Mouse (Mus musculus) embryonic facial prominence, embryonic 14.5 days (tissue): ENCODE data around the gene Atg9a. TPM values are rescaled to one million over a fixed set of nuclear protein-coding genes. Genes with fewer than 3 reads are reported as not detected.

Source experiments
- ATAC-seq: fragments of 200-750 bp; cut with Nextera tagmentation; 2 replicates; pipeline ENCODE4 v1.8.0; 2017; ENCODE audit warnings: low read depth, moderate number of reproducible peaks, moderate TSS enrichment
- DNase-seq: peaks from one replicate; pipeline ENCODE4 v3.0.0-alpha.2; 2015; ENCODE audit warnings: low spot score
- H3K27ac ChIP-seq: fragments of 300-500 bp; sonication (generic); replicated peaks from 2 replicates; pipeline ENCODE4 v1.5.1; 2014; ENCODE audit warnings: low read depth, mild to moderate bottlenecking, low read length, moderate library complexity
- H3K27me3 ChIP-seq: fragments of 300-500 bp; sonication (generic); replicated peaks from 2 replicates; pipeline ENCODE4 v1.6.1; 2014; ENCODE audit warnings: low read length; ENCODE audit not compliant: control insufficient read depth, insufficient read depth
- H3K36me3 ChIP-seq: fragments of 300-500 bp; sonication (generic); 2 replicates; pipeline ENCODE4 v1.6.1; 2014; ENCODE audit warnings: low read length, mixed read lengths; ENCODE audit not compliant: control insufficient read depth, insufficient read depth
- H3K4me1 ChIP-seq: fragments of 300-500 bp; sonication (generic); 2 replicates; pipeline ENCODE4 v1.6.1; 2014; ENCODE audit warnings: antibody characterized with exemption, low read length; ENCODE audit not compliant: control insufficient read depth, insufficient read depth
- H3K4me2 ChIP-seq: fragments of 300-500 bp; sonication (generic); 2 replicates; pipeline ENCODE4 v1.6.1; 2014; ENCODE audit warnings: low read depth, mild to moderate bottlenecking, low read length, moderate library complexity, mixed read lengths
- H3K4me3 ChIP-seq: fragments of 300-500 bp; sonication (generic); 2 replicates; pipeline ENCODE4 v1.5.1; 2014; ENCODE audit warnings: low read depth, mild to moderate bottlenecking, low read length
- H3K9ac ChIP-seq: fragments of 300-500 bp; sonication (generic); 2 replicates; pipeline ENCODE4 v1.6.1; 2014; ENCODE audit warnings: low read depth, mild to moderate bottlenecking, low read length, moderate library complexity, mixed read lengths
- H3K9me3 ChIP-seq: fragments of 300-500 bp; sonication (generic); 2 replicates; pipeline ENCODE4 v1.6.1; 2016; ENCODE audit warnings: low read length; ENCODE audit not compliant: control insufficient read depth
- WGBS: fragments of 180-500 bp; shearing (Covaris S2); extraction: QIAGEN DNeasy Blood & Tissue Kit; methylation state at CpG from one replicate; pipeline ENCODE4 v1.1.7; 2014; 5-methylcytosine and 5-hydroxymethylcytosine counted together
- polyA plus RNA-seq: library from polyadenylated mRNA; unstranded; fragments of >200 nt; fragmentation: Nextera tagmentation; extraction: Ambion mirVana; gene quantifications from 2 replicates; pipeline ENCODE4 v1.2.1, GENCODE M21; 2014

Gene Atg9a
- polyA plus RNA-seq, 1 experiment from 2014 or later: 31.9 TPM

- Histone ChIP-seq H3K27ac (peak overlapping the region; percentile 85), H3K4me2 (peak overlapping the region; percentile 62), H3K4me3 (peak overlapping the region; percentile 63), H3K36me3 (peaks cover 33% of the 10 kb centered on the region), H3K27me3 (no peaks in the 10 kb centered on the region), H3K4me1 (peaks cover 7% of the 10 kb centered on the region), H3K9ac (peak overlapping the region; percentile 75), H3K9me3 (no peaks in the 10 kb centered on the region)
- 12% methylated on average over 7 of the region's 7 CpGs for WGBS
- DNase-seq (no peak), ATAC-seq (peak; percentile 16; the same call in 1 of the 2 replicates)
Measured at GRCm38 (mm10) chr1:75168093-75168471, 23.9 kb downstream of the Atg9a start.

- Histone ChIP-seq H3K9me3 (no peaks in the 10 kb centered on the region), H3K9ac (no peak overlapping the region), H3K27ac (no peak overlapping the region), H3K4me2 (no peak overlapping the region), H3K36me3 (no peaks in the 10 kb centered on the region), H3K4me1 (no peaks in the 10 kb centered on the region), H3K27me3 (no peaks in the 10 kb centered on the region), H3K4me3 (no peak overlapping the region)
- ATAC-seq (no peak), DNase-seq (no peak)
- 86% methylated on average over 4 of the region's 4 CpGs for WGBS
Measured at GRCm38 (mm10) chr1:75160256-75160617, 31.8 kb downstream of the Atg9a start.

GRCm38 (mm10) chr1:75159540-75160255 is 32.3 kb downstream of the Atg9a start:
- Histone ChIP-seq H3K9ac (no peak overlapping the region), H3K27me3 (no peaks in the 10 kb centered on the region), H3K4me2 (no peak overlapping the region), H3K4me3 (no peak overlapping the region), H3K4me1 (no peaks in the 10 kb centered on the region), H3K36me3 (no peaks in the 10 kb centered on the region), H3K27ac (no peak overlapping the region), H3K9me3 (no peaks in the 10 kb centered on the region)
- WGBS: 61% methylated on average over 5 of the region's 5 CpGs
- DNase-seq (no peak), ATAC-seq (no peak)

- Histone ChIP-seq H3K4me2 (no peak overlapping the region), H3K36me3 (no peaks in the 10 kb centered on the region), H3K27ac (no peak overlapping the region), H3K9ac (no peak overlapping the region), H3K27me3 (no peaks in the 10 kb centered on the region), H3K4me1 (no peaks in the 10 kb centered on the region), H3K9me3 (no peaks in the 10 kb centered on the region), H3K4me3 (no peak overlapping the region)
- ATAC-seq (no peak), DNase-seq (no peak)
Measured at GRCm38 (mm10) chr1:75158990-75159389, 33.0 kb downstream of the Atg9a start.

GRCm38 (mm10) chr1:75155837-75156236 is 36.2 kb downstream of the Atg9a start:
- Histone ChIP-seq H3K4me3 (no peak overlapping the region), H3K9ac (no peak overlapping the region), H3K36me3 (no peaks in the 10 kb centered on the region), H3K4me2 (no peak overlapping the region), H3K27me3 (no peaks in the 10 kb centered on the region), H3K4me1 (no peaks in the 10 kb centered on the region), H3K27ac (no peak overlapping the region), H3K9me3 (no peaks in the 10 kb centered on the region)
- DNase-seq: no peak
- 65% methylated on average over 3 of the region's 3 CpGs for WGBS
- ATAC-seq: no peak

- DNase-seq (no peak), ATAC-seq (no peak)
- Histone ChIP-seq H3K27ac (no peak overlapping the region), H3K4me1 (peaks cover 4% of the 10 kb centered on the region), H3K36me3 (peaks cover 54% of the 10 kb centered on the region), H3K9ac (no peak overlapping the region), H3K4me3 (no peak overlapping the region), H3K9me3 (no peaks in the 10 kb centered on the region), H3K4me2 (no peak overlapping the region), H3K27me3 (no peaks in the 10 kb centered on the region)
- WGBS: 86% methylated on average over 4 of the region's 4 CpGs
Measured at GRCm38 (mm10) chr1:75148727-75149126, 43.3 kb downstream of the Atg9a start.

GRCm38 (mm10) chr1:75147411-75148135 is 44.4 kb downstream of the Atg9a start:
- WGBS: 81% methylated on average over 7 of the region's 7 CpGs
- Histone ChIP-seq H3K36me3 (peaks cover 54% of the 10 kb centered on the region), H3K9me3 (no peaks in the 10 kb centered on the region), H3K27ac (no peak overlapping the region), H3K4me1 (peaks cover 7% of the 10 kb centered on the region), H3K27me3 (no peaks in the 10 kb centered on the region), H3K4me2 (no peak overlapping the region), H3K9ac (no peak overlapping the region), H3K4me3 (no peak overlapping the region)
- DNase-seq: no peak
- ATAC-seq: no peak

- Histone ChIP-seq H3K9ac (no peak overlapping the region), H3K9me3 (no peaks in the 10 kb centered on the region), H3K4me1 (peaks cover 13% of the 10 kb centered on the region), H3K27ac (no peak overlapping the region), H3K4me3 (no peak overlapping the region), H3K36me3 (peaks cover 54% of the 10 kb centered on the region), H3K4me2 (no peak overlapping the region), H3K27me3 (no peaks in the 10 kb centered on the region)
- no peak for ATAC-seq
- 92% methylated on average over 3 of the region's 3 CpGs for WGBS
- DNase-seq: no peak
Measured at GRCm38 (mm10) chr1:75145589-75145988, 46.4 kb downstream of the Atg9a start.
